Mouse (Mus musculus) layer of hippocampus, postnatal 14 days (tissue): ENCODE measurements around the gene Cyb5r4. TPM values are rescaled to one million over a fixed set of nuclear protein-coding genes. Genes with fewer than 3 reads are reported as not detected.
"Not testable (repeated sequence)": the region's sequence is repeated elsewhere in the genome, so short reads cannot be mapped to it uniquely, and the experiment has no call there.

Experiments used
- DNase-seq, 2 experiments: peaks; one replicate each; pipeline ENCODE4 v3.0.0; 2021 to 2022; ENCODE audit warnings: low spot score in 2 of 2, mixed read lengths in 1 of 2
- long read RNA-seq, 2 experiments: library from polyadenylated mRNA; stranded (forward); transcript quantifications; one replicate each; pipeline ENCODE4 v2.0.0; 2021
- total RNA-seq, 2 experiments: library from RNA; stranded (reverse); gene quantifications; 2 replicates each; pipeline ENCODE4 v1.2.3; 2021

Cyb5r4 gene
- 10 to 100 TPM; 33.8 to 33.9 TPM for total RNA-seq
- long read RNA-seq, experiment 1, transcript Cyb5r4-201 (16 exons, 2,644 nt) = major isoform, 52 of 78 reads
- long read RNA-seq, experiment 1, partial matches to known transcripts = 1 of 78 reads
- long read RNA-seq, experiment 1, other reads (novel, unspliced or antisense) = 25 of 78 reads
- long read RNA-seq, experiment 2, transcript Cyb5r4-201 (16 exons, 2,644 nt) = major isoform, 57 of 79 reads
- long read RNA-seq, experiment 2, partial matches to known transcripts = 7 of 79 reads
- long read RNA-seq, experiment 2, other reads (novel, unspliced or antisense) = 15 of 79 reads

DNA sequence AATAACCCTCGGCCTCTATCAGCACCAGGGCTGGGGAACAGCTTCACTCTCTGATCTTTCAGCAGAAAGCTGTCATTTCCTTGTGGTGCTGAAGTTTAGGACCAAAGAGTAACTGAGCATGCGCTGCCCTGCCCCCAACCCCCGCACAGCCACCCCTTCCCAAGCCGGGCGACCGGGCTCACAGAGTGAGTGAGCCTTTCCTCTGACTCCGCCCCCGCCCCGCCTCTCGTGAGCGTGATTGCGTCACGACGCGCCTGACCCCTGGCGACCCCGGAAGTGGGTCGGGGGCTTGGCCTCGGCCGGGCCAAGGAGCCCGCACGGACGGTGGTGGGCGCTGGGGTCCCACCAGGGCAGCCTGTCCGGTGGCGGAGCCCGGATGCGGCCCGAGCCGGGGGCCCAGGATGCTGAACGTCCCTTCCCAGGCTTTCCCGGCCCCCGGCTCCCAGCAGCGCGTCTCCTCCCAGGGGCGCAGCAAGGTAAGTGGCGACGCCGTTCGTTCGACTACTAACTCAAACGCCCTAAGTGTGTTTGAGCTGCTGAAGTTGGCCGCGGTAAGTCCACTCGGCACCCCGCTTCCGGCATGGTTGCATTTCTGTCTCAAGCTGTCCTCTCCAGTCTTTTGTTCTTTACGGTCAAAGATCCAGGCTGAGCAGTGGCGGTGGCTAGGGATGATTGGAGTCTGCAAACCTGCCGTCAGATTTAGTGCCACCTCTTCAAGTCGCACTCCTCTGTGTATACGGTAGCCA, at the start of gene Cyb5r4:
Gene Cyb5r4 (plus strand): TSS at position 237 of the 746 bp plus-strand sequence.
- DNase-seq = peak; percentile 92 to 96

DNA sequence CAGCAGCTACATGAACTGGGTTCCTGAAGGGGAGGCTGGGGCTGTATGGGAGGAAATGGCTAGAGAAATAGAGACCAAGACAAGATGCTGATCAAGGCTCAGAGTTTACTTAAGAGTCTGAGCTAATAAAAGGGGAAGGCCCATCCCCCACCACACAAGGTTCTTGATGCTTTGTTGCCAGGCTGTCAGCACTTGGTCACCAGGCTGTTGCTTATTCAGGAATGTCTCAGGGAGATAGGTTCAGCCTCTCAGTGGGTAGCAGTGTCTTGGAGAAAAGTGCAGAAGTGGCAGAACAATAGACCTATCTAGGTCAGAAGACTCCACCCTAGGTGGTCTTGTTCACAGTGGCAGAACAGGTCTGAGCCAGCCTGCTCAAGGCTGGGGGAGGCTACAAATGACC, 49.3 kb upstream of the Cyb5r4 start:
- DNase-seq = not testable (repeated sequence)

DNA sequence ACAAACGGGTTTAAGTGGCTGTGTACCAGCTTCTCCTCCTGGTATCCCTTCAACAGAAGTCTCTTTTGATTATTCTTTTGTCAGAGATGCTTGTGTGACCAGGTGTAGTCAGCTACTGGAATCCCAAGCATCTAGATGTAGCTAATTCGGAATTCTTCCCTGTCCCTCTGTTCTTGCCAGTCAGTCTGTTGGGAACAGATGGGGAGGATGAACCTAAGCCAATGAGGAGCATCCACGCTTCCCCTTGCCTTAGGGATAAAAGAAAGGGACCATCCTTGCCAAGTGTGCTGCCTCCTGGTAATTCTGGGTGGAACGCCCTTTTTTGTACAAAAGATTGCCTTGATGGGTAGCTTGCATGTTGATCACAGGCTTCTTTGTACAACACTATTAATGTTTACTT, 48.3 kb upstream of the Cyb5r4 start:
- DNase-seq = peak; percentile 9 to 37

DNA sequence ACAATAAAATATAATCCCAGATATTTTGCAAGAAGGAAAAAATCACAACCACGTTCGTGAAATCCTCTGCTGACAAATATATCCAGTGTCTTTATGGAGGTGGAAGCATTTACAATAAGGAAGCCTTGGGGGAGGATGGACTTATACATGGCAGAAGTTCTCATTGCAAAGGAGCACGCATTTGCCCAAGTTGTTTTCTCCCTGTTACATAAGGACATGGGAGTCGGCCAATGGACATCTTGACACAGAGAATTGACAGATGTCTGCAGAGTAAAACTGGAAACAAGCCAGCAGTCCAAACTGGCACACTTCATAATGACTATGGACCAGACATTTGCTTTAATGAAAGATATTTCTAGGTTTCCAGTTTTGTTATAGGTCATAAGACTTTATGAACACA, 44.9 kb upstream of the Cyb5r4 start:
- peak in 1 of 2 experiments; percentile 36 for DNase-seq

DNA sequence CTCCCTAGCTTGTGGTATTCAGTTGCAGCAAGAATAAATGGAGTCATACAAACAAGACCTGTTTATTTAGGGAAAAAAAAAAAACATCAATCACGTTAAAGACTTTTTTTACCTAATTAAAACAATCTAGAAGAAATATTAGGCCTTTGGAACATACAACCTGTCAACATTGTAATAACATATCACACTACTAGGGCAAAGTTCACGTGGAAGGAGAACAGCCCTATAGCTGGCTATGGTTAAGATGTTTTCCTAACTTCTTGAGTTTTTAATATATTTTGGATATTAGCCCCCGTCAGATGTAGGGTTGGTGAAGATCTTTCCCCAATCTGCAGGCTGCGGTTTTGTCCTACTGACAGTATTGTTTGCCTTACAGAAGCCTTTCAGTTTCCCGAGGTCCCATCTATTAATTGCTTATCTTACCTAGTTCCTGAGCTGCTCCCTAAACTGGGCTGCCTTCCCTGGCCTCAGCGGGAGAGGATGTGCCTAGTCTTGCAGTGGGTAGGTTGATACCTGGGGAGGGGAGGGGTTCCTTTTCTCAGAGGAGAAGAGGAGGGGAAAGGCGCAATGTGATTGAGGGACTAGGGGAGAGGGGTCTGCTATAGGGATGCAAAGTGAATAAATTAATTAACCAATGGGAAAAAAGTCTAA, 43.4 kb upstream of the Cyb5r4 start:
- DNase-seq = no peak

DNA sequence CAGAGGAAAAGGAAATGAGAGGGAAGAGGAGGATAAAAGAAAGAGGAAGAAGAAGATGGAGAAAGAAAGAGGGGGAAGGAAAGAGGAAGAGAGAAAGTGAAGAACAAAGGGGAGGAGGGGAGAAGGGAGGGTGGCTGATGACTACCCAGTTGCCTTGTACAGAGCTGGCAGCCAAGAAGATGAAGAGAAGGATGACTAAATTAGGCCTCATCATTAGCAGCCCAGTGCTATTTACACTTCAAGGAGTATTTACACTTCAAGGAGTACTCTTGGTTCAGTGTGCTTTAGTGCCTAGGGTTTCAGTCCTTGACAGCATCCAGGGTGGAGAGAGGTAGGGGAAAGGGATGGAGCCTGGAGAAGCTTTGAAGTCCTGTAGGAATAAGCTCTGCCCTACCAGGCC, 41.8 kb upstream of the Cyb5r4 start:
- DNase-seq = no peak

DNA sequence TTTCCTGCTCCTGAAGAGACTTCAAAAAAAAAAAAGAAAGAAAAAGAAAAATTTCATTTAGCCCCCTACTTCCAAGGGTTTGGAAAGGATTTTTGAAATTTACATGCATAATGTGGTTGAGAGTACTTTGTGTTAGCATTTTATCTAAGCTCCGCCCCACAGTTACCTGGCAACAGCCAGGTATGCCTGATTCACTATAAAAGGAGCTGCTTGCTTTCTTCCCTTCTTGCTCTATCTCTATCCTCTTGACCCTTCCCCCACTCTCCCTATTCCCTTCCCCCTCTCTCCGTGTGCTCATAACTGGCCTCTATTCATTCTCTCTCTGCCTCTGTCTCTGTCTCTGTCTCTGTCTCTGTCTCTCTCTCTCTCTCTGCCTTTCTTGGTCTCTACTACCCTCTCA, 40.9 kb upstream of the Cyb5r4 start:
- DNase-seq = no peak

DNA sequence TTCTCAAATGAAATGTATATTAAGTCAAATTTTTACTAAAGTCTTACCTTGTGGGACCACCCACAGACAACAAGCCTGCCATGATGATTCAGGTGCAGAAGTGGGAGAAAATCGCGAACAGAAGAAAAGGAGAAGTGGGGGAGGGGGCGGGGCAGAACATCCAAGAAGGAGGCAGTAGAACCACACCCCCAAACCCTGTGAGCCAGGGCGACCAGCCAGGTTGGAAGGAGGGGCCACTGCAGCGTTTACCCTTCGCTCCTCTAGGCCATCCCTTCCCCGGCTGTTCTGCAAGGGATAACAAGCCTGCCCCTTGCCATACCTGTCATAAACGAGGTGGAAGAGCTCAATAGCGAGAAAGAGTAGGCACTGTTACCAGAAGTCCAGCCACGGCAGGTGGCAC, 40.3 kb upstream of the Cyb5r4 start:
- DNase-seq = no peak

DNA sequence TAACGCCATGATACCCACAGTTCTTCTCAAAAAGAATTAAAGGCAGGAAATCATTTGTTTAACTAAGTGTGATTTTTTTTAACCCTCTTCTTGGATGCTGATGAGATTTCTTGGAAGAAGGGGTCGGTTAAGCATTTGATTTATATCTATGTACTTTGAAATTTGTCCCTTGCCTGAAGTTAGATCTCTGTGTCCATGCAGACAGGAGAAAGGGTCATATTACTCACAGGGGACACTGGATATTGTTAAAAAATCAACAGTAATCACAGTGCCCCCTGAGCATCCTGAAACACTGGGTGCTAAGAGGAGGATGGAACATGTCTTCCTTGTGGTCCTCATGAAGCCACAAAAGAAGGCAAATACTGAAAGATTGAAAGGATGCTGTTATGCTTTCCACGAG, 37.2 kb upstream of the Cyb5r4 start:
- DNase-seq = no peak

DNA sequence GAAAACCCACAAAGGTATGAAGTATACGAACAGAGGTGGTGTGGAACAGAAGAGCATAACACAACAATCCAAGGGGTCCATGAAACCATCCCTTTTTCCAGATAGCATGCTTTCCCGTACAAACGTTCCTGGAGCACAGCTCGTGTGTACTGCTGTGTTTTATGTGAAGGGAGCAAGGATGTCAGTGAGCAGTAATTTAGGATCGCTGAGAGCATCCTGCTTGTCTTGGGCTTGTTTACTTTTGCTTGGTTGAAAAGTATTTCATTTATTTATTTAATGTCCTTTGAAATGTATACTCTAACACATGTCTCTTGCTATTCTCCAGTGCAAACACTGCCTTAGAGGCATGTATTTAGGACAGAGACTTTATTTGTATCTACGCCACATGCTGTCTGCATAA, 36.7 kb upstream of the Cyb5r4 start:
- no peak for DNase-seq

DNA sequence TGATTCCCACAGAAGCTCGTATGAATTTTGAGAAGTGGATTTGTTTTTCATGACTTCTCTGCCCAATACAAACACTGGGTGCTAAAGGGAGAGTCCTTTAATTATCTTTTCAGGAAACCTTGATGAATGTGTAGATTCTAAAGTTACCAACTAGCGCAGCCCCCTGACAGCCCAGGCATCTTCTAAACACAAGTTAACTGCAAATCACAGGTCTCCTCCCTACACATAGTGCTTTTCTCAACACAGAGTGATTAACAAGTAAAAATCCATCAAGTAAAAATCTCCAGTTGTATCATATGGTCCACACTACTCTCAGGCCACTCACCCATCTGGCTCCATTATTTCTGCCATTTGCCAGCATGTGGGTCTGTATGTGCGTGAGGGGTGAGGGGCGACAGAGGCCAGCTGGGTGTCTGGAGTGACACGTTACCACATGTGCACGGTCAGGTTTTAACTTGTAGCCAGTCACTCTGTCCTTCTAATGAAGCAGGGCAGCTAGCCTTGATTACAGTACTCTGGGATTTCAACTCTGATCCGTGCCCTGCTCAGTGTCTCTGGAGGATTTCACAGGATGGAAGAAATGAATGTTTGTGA, 35.0 kb upstream of the Cyb5r4 start:
- no peak for DNase-seq

DNA sequence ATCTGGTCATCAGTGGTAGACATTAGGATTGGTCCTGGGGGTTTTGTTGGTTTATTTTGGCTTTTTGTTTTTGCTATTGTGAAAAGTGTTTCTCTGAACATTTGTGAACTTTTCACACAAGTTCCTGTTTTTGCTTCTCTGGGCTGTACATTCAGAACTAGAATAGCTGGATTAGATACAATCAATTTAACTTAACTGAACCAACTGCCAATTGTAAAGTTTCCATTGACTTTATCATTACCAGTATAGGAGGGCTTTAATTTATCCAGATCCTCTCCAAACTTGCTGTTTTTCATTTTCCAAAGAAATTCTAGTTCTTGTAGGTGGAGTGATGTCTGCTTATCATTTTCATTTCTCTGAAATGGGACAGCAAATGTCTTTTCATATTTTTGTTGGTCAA, 32.0 kb upstream of the Cyb5r4 start:
- no peak for DNase-seq

DNA sequence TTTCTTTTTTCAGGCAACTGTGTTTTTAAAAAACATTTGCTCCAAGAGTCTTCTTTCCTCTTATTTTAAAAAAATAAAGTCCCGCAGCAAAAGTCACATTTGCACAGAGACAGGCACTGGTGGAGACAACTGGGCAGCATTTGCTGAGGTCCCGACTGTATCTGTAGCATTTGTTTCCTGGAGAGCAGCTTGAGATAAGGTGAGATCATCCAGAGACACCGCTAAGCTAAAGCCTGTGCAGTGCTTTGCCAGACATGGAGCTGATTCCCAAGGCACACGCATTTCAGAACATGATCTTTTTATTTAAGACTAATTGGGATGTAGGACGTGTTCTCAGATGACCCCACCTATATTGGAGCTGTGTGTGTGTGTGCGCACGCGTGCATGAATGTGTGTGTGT, 30.1 kb upstream of the Cyb5r4 start:
- DNase-seq = no peak

DNA sequence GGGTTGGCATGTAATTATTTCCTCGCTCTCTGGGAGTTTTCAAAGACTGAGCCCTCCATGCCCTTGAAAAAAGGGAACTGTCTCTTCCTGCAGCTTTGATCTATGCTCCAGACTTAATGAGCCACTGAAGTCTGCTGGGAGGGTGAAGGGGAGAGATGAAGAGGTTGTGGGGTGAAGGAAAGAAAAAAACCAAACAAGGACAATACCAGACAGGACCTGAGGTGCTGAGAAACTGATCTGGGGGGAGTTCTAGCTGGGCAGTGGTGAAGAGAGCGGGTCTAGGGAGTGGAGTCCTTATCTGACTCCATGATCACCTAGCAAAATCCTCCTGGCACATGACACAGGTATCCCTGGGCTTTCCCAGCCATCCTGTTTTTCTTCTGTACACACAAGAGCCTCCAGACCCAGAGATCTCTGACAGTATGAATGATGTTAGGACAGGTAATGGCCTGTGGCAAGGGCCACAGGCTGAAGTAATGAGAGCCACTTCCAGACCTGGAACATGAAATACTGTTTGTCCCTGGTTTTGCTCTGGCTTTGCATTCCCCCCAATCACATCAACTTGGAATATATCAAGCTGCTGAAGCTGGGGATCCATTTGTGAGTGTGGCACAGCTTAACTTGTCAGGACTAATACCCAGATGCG, 24.6 kb upstream of the Cyb5r4 start:
- no peak for DNase-seq

DNA sequence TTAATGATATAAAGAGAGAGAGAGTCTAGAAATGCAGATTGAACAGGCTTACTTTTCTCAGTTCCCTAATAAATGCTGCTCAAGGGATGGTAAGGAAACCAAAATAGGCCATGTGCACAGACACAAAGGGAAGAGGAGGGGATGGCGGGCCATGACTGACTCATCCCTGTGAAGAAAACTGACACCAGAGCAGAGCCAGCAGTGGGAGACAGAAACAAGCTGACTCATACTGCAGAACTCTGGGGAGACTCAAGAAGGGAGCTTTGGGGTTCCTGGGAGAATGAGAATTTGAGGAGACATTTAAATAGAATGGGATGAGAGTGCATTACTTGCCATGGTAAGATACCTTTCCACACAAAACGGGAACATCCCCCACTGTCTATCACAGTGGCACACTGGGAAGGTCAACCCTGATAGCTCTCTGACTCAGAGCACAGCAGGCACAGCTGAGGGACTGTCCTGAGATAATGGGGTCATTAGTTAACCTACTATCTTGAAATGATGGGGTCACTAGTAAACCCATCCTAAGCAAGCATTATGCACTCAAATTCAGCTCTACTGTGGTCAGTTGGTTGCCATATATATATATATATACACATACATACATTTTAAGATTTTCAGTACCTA, 21.7 kb upstream of the Cyb5r4 start:
- no peak for DNase-seq

DNA sequence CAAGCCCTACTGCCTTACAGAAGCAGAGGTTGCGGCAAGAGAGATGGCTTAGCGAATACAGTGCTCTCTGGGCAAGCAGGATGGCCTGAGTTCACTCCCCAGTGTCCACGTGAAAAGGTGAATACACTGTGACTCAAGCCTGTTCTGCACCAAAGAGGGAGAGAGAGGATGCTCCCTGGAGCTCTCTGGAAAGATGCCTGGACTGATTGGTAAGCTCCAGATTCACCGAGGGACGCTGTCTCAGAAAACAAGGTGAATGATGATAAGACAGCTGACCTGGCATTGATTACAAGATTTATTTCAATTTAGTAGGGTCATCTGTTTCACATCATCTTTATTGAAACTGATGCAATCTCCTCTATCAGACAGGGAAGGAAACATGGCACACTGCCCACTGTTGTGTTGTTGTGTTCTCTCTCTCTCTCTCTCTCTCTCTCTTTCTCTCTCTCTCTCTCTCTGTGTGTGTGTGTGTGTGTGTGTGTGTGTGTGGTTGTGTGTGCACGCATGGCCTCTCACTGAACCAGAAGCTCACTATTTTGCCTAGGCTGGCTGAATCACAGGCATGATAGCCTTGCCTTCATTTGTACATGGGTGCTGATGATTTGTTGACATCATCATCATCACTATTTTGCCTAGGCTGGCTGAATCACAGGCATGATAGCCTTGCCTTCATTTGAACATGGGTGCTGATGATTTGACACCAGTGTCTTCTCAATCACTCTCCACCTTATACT, 16.9 kb upstream of the Cyb5r4 start:
- DNase-seq = no peak

DNA sequence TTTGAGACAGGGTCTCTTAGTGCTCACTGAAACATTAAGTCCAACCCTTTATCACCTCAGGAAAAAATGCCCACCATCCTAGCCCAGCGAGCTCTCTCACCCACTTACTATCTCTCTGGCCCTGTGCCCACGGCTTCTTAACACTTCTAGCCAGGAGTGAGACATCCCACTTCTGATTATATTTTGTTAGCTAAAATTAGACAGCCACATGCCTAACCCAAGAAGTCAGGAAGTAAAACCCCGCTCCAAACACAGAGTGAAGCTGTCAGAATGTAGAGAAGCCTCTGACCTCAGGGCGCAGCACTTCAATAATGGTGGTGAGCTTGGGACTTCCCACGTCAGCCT, 16.4 kb upstream of the Cyb5r4 start:
- no peak for DNase-seq

DNA sequence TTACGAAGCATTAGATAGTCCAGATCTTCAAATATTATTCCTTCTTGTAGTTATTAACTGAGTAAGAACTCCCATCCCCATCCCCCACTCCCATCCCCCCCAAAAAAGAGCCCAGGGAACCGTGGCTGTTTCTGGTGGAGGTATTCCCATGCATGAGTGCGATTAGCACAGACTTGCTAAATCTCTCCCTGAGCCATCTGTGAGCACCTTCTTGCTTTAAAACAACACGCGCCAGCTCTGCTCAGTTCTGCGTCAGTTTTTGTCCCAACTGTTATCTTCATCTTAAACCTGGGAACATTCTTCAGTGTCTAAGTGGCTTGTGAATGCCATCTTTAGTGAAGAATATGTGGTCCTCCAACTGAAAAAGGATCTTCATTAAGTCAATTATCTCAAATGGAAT, 13.3 kb upstream of the Cyb5r4 start:
- DNase-seq = no peak

DNA sequence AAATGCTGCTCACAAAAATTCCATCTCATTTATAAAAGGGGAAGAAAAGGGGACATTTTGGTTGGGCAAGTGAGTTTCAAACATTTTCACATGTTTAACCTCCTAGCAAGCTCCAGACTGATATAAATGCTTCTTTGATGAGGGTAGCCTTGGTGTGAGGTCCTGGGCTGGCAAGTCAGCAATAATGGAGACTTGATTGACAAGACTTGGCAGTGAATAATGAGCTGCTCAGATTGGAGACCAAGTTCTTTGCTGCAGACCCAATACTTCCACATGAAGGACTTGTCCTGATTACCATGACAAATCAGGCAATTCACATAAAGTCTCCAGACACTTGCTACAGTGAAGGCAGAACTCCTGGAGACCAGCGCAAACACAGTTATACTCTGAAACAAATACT, 12.9 kb upstream of the Cyb5r4 start:
- DNase-seq = no peak

DNA sequence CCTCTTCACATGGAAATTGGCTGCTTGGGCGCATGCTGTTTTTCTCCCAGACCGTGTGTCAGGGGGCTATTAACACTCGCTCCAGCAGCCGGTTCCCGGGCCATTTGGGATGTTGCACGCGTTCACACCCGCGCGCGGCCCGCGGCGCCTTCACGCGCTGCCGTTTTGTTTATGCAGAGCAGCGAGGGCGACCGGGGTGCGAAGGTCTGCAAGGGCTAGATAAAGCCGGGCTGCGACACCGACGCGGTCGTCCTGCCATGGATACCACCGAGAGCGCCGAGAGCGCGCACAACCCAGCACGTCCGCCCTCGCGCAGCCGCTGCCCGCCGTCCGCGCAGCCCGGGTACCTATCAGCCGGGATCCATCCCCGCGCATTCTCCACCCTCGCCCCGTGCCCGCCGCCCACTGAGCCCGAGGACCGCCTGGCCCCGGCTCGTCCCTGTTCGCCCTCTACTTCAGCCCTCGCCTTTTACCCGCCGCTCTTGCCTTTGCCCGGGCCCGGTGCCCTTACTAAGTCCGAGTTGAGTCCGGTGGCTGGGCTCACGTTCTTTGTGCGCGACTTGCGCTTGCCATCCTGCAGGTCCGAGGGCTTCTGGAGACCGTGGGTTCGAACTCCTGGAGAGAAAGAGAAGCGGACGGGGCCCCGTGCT, 6.4 kb upstream of the Cyb5r4 start, which contains the start of gene Ripply2:
Gene Ripply2 (plus strand): TSS at position 250 of the 650 bp plus-strand sequence.
- DNase-seq = peak; percentile 27 to 52
